Mouse (Mus musculus): Measurements from ENCODE around the gene Slc4a5. TPM values are rescaled to one million over a fixed set of nuclear protein-coding genes. Genes with fewer than 3 reads are reported as not detected.
"Not testable (repeated sequence)": the region's sequence is repeated elsewhere in the genome, so short reads cannot be mapped to it uniquely, and the experiment has no call there.

The Slc4a5 gene
- total RNA-seq, 2 experiments from 2014 or later: not detected

GRCm38 (mm10) chr6:83342957-83343356 is 123.3 kb downstream of the Slc4a5 start:
- intact Hi-C loops (cut with DNase I): no loop called here
- no peak for DNase-seq (ENCODE audit: low spot score)

- DNase-seq (ENCODE audit: low spot score); intact Hi-C loops (cut with DNase I): not testable (repeated sequence)
Measured at GRCm38 (mm10) chr6:83345285-83345684, 125.7 kb downstream of the Slc4a5 start.

- DNase-seq (ENCODE audit: low spot score): no peak
- intact Hi-C loops (cut with DNase I): no loop called here
Measured at GRCm38 (mm10) chr6:83347916-83348315, 128.3 kb downstream of the Slc4a5 start.

GRCm38 (mm10) chr6:83348873-83349272 is 129.2 kb downstream of the Slc4a5 start, which contains the start of gene Bola3:
Gene Bola3 (plus strand): TSS chr6:83349147.
- DNase-seq (ENCODE audit: low spot score): no peak
- intact Hi-C loops (cut with DNase I): no loop called here

- DNase-seq (ENCODE audit: low spot score): peak; percentile 76
- intact Hi-C loops (cut with DNase I): no loop called here
Measured at GRCm38 (mm10) chr6:83349274-83349958, 129.8 kb downstream of the Slc4a5 start.

GRCm38 (mm10) chr6:83350172-83350571 is 130.5 kb downstream of the Slc4a5 start:
- intact Hi-C loops (cut with DNase I): loop anchor here (5.0 kb wide), 1 partner anchor 222 kb away; the partner anchor contains the start of gene Stambp
- no peak for DNase-seq (ENCODE audit: low spot score)

GRCm38 (mm10) chr6:83350851-83351405 is 131.3 kb downstream of the Slc4a5 start:
- intact Hi-C loops (cut with DNase I): loop anchor here (5.0 kb wide), 1 partner anchor 221 kb away; the partner anchor contains the start of gene Stambp

GRCm38 (mm10) chr6:83351490-83352160 is 132.0 kb downstream of the Slc4a5 start:
- no peak for DNase-seq (ENCODE audit: low spot score)
- intact Hi-C loops (cut with DNase I): loop anchor here (5.0 kb wide), 1 partner anchor 221 kb away; the partner anchor contains the start of gene Stambp

More at GRCm38 (mm10) chr6:83350851-83351405, 131.3 kb downstream of the Slc4a5 start:
- no peak for DNase-seq (ENCODE audit: low spot score)

- intact Hi-C loops (cut with DNase I): loop anchor here (5.0 kb wide), 1 partner anchor 219 kb away; the partner anchor contains the start of gene Stambp
- no peak for DNase-seq (ENCODE audit: low spot score)
Measured at GRCm38 (mm10) chr6:83352666-83353410, 133.2 kb downstream of the Slc4a5 start.

Other genes starting within 250 kb of the Slc4a5 start
- 1 to 10 TPM; 2.9 to 3.2 TPM for gene Dok1, start 186.4 kb upstream of the Slc4a5 start, total RNA-seq (2021)
- gene Loxl3, start 185.7 kb upstream of the Slc4a5 start, total RNA-seq (2021): 1 to 10 TPM; 2.0 to 4.2 TPM
- 10 to 100 TPM; 65.5 to 73.0 TPM for gene Aup1, start 165.3 kb upstream of the Slc4a5 start, total RNA-seq (2021)
- gene Htra2, start 164.6 kb upstream of the Slc4a5 start, total RNA-seq (2021): 10 to 100 TPM; 31.8 to 33.9 TPM
- gene Dqx1, start 162.0 kb upstream of the Slc4a5 start, total RNA-seq (2021): under 1 TPM; 0.36 to 0.52 TPM
- not detected for gene Tlx2, start 149.5 kb upstream of the Slc4a5 start, total RNA-seq (2021)
- 1 to 10 TPM; 8.0 to 9.6 TPM for gene Pcgf1, start 142.0 kb upstream of the Slc4a5 start, total RNA-seq (2021)
- gene Lbx2, start 133.5 kb upstream of the Slc4a5 start, total RNA-seq (2021): 1 to 10 TPM; 1.3 TPM
- gene Ccdc142, start 118.2 kb upstream of the Slc4a5 start, total RNA-seq (2021): 1 to 10 TPM; 1.4 to 1.7 TPM
- gene Gm42688, start 118.2 kb upstream of the Slc4a5 start, total RNA-seq (2021): 1 to 10 TPM in 1 of 2 experiments, under 1 TPM in 1; 0.99 to 1.6 TPM
- gene Mrpl53, start 110.8 kb upstream of the Slc4a5 start, total RNA-seq (2021): 100 to 1,000 TPM; 127 to 151 TPM
- gene Mogs, start 104.3 kb upstream of the Slc4a5 start, total RNA-seq (2021): 1 to 10 TPM; 8.4 to 9.0 TPM
- gene Wbp1, start 98.3 kb upstream of the Slc4a5 start, total RNA-seq (2021): 10 to 100 TPM; 72.5 to 74.0 TPM
- 10 to 100 TPM in 1 of 2 experiments, 1 to 10 TPM in 1; 7.0 to 12.7 TPM for gene Ino80b, start 94.4 kb upstream of the Slc4a5 start, total RNA-seq (2021)
- 1 to 10 TPM; 2.8 to 5.4 TPM for gene Rtkn, start 84.4 kb upstream of the Slc4a5 start, total RNA-seq (2021)
- gene Wdr54, start 63.4 kb upstream of the Slc4a5 start, total RNA-seq (2021): 1 to 10 TPM; 1.0 to 2.3 TPM
- gene 1700003E16Rik, start 63.4 kb upstream of the Slc4a5 start, total RNA-seq (2021): under 1 TPM in 1 of 2 experiments, not detected in 1; 0.17 TPM
- 100 to 1,000 TPM; 134 to 136 TPM for gene Dctn1, start 53.9 kb upstream of the Slc4a5 start, total RNA-seq (2021)
- 1 to 10 TPM; 2.4 to 2.6 TPM for gene Mthfd2, start 106.1 kb downstream of the Slc4a5 start, total RNA-seq (2021)
- gene Mob1a, start 106.2 kb downstream of the Slc4a5 start, total RNA-seq (2021): 10 to 100 TPM; 24.9 to 25.0 TPM
- gene Bola3, start 129.3 kb downstream of the Slc4a5 start, total RNA-seq (2021): 100 to 1,000 TPM; 371 to 393 TPM
- gene Tet3, start 239.3 kb downstream of the Slc4a5 start, total RNA-seq (2021): 10 to 100 TPM; 32.6 to 40.8 TPM